Mouse (Mus musculus) testis, adult 2 months (tissue): ENCODE data around the gene Cpn1. TPM values are rescaled to one million over a fixed set of nuclear protein-coding genes. Genes with fewer than 3 reads are reported as not detected.

Source experiments
- H3K27ac ChIP-seq: fragments of 200-500 bp; 2 replicates; pipeline ENCODE4 v1.5.1; 2012; ENCODE audit warnings: low read depth, low read length; ENCODE audit not compliant: control insufficient read depth, insufficient read depth
- H3K27me3 ChIP-seq: fragments of 200-500 bp; 2 replicates; pipeline ENCODE4 v1.6.1; 2012; ENCODE audit warnings: mild to moderate bottlenecking, low read length, moderate library complexity; ENCODE audit not compliant: control insufficient read depth, insufficient read depth
- H3K36me3 ChIP-seq: fragments of 200-500 bp; 2 replicates; pipeline ENCODE4 v1.6.1; 2012; ENCODE audit warnings: mild to moderate bottlenecking, low read length; ENCODE audit not compliant: control insufficient read depth, insufficient read depth
- H3K4me1 ChIP-seq: fragments of 200-500 bp; 2 replicates; pipeline ENCODE4 v1.6.1; 2012; ENCODE audit warnings: low read length; ENCODE audit not compliant: control insufficient read depth, insufficient read depth
- H3K4me3 ChIP-seq: fragments of 200-500 bp; 2 replicates; pipeline ENCODE4 v1.5.1; 2012; ENCODE audit warnings: low read depth, mild to moderate bottlenecking, low read length, moderate library complexity, mixed read lengths; ENCODE audit not compliant: control insufficient read depth
- CTCF ChIP-seq: fragments of 200-500 bp; IDR thresholded peaks from 2 replicates; pipeline ENCODE4 v1.5.1; 2012; ENCODE audit warnings: low read depth, mild to moderate bottlenecking, inconsistent platforms, low read length, moderate library complexity; ENCODE audit not compliant: control insufficient read depth, insufficient read depth, insufficient replicate concordance
- POLR2A ChIP-seq: fragments of 200-500 bp; IDR thresholded peaks from 2 replicates; pipeline ENCODE4 v1.6.1; 2012; ENCODE audit warnings: low read depth, mild to moderate bottlenecking, inconsistent platforms, low read length, moderate library complexity; ENCODE audit not compliant: control insufficient read depth
- polyA plus RNA-seq: library from polyadenylated mRNA; depleted of rRNA; stranded (reverse); fragments of >200 nt; gene quantifications from 2 replicates; pipeline ENCODE4 v1.2.3, GENCODE M21; 2012

The Cpn1 gene
- polyA plus RNA-seq, 1 experiment: 6.5 TPM

GRCm38 (mm10) chr19:43968436-43969026 is 17.8 kb downstream of the Cpn1 start:
- H3K27ac ChIP-seq: no peak overlapping the region
- no peak for TF ChIP-seq POLR2A
- no peak for TF ChIP-seq CTCF
- H3K4me1 ChIP-seq: no peaks in the 10 kb centered on the region
- no peaks in the 10 kb centered on the region for H3K27me3 ChIP-seq
- H3K4me3 ChIP-seq: no peak overlapping the region
- no peaks in the 10 kb centered on the region for H3K36me3 ChIP-seq

GRCm38 (mm10) chr19:43966481-43966880 is 19.9 kb downstream of the Cpn1 start:
- Histone ChIP-seq H3K4me3 (no peak overlapping the region), H3K36me3 (no peaks in the 10 kb centered on the region), H3K27ac (no peak overlapping the region), H3K27me3 (no peaks in the 10 kb centered on the region), H3K4me1 (no peaks in the 10 kb centered on the region)
- no peak for TF ChIP-seq POLR2A
- TF ChIP-seq CTCF: no peak

GRCm38 (mm10) chr19:43965496-43966085 is 20.8 kb downstream of the Cpn1 start:
- no peak overlapping the region for H3K27ac ChIP-seq
- no peaks in the 10 kb centered on the region for H3K36me3 ChIP-seq
- H3K27me3 ChIP-seq: no peaks in the 10 kb centered on the region
- H3K4me3 ChIP-seq: no peak overlapping the region
- no peaks in the 10 kb centered on the region for H3K4me1 ChIP-seq
- TF ChIP-seq POLR2A (no peak), CTCF (no peak)

GRCm38 (mm10) chr19:43962795-43963194 is 23.6 kb downstream of the Cpn1 start:
- H3K27ac ChIP-seq: no peak overlapping the region
- no peaks in the 10 kb centered on the region for H3K36me3 ChIP-seq
- TF ChIP-seq CTCF: no peak
- TF ChIP-seq POLR2A: no peak
- H3K27me3 ChIP-seq: no peaks in the 10 kb centered on the region
- no peaks in the 10 kb centered on the region for H3K4me1 ChIP-seq
- H3K4me3 ChIP-seq: no peak overlapping the region

GRCm38 (mm10) chr19:43961185-43961584 is 25.2 kb downstream of the Cpn1 start:
- Histone ChIP-seq H3K4me1 (no peaks in the 10 kb centered on the region), H3K36me3 (no peaks in the 10 kb centered on the region), H3K27me3 (no peaks in the 10 kb centered on the region), H3K4me3 (no peak overlapping the region), H3K27ac (no peak overlapping the region)
- peak; percentile 43; the same call in 1 of the 2 replicates for TF ChIP-seq CTCF
- no peak for TF ChIP-seq POLR2A

GRCm38 (mm10) chr19:43960014-43960413 is 26.3 kb downstream of the Cpn1 start:
- Histone ChIP-seq H3K4me3 (no peak overlapping the region), H3K27ac (no peak overlapping the region), H3K4me1 (no peaks in the 10 kb centered on the region), H3K27me3 (no peaks in the 10 kb centered on the region), H3K36me3 (no peaks in the 10 kb centered on the region)
- TF ChIP-seq POLR2A: no peak
- no peak for TF ChIP-seq CTCF

DNA sequence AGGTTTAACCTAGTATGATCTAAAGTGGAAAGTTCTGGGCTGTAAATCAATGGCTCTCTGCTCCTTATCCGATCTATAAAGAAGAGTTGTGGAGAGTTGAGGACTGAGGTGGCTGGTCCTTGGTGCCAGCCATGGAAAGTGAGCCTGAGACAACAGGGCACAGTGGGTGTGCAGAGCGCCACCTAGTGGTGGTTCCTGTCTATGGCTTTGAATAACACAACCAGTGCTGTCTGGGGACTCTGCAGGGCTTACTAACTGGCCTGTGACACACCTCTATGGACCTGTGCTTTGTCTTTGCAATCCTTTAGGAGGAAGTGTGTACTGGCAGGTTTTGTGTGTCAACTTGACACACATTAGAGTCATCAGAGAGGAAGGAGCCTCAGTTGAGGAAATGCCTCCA is 27.2 kb downstream of the Cpn1 start:
- Histone ChIP-seq H3K27ac (no peak overlapping the region), H3K27me3 (no peaks in the 10 kb centered on the region), H3K4me3 (no peak overlapping the region), H3K36me3 (no peaks in the 10 kb centered on the region), H3K4me1 (no peaks in the 10 kb centered on the region)
- peak; percentile 97 for TF ChIP-seq CTCF
- TF ChIP-seq POLR2A: no peak

- Histone ChIP-seq H3K4me1 (no peaks in the 10 kb centered on the region), H3K27ac (no peak overlapping the region)
These were observed 28.5 kb downstream of the Cpn1 start for GRCm38 (mm10) chr19:43957881-43958280.

More at GRCm38 (mm10) chr19:43957881-43958280, 28.5 kb downstream of the Cpn1 start:
- H3K27me3 ChIP-seq: no peaks in the 10 kb centered on the region
- H3K36me3 ChIP-seq: no peaks in the 10 kb centered on the region
- TF ChIP-seq CTCF: no peak
- no peak for TF ChIP-seq POLR2A
- H3K4me3 ChIP-seq: no peak overlapping the region
